Mouse (Mus musculus) thymus, adult 2 months (tissue): Measurements from ENCODE around the gene Gm26920. TPM values are rescaled to one million over a fixed set of nuclear protein-coding genes. Genes with fewer than 3 reads are reported as not detected.

Experiments used
- DNase-seq: peaks from one replicate; pipeline ENCODE4 v3.0.0; 2021
- H3K27ac ChIP-seq: fragments of 200-500 bp; 2 replicates; pipeline ENCODE4 v1.5.1; 2012; ENCODE audit warnings: low read length, control low read depth; ENCODE audit not compliant: control insufficient read depth, insufficient read depth
- H3K27me3 ChIP-seq: fragments of 200-500 bp; 2 replicates; pipeline ENCODE4 v1.6.1; 2012; ENCODE audit warnings: mild to moderate bottlenecking, low read length, moderate library complexity, mixed read lengths; ENCODE audit not compliant: control insufficient read depth, insufficient read depth
- H3K36me3 ChIP-seq: fragments of 200-500 bp; 2 replicates; pipeline ENCODE4 v1.6.1; 2012; ENCODE audit warnings: mild to moderate bottlenecking, low read length, moderate library complexity; ENCODE audit not compliant: control insufficient read depth, insufficient read depth
- H3K4me1 ChIP-seq: fragments of 200-500 bp; replicated peaks from 2 replicates; pipeline ENCODE4 v1.6.1; 2012; ENCODE audit warnings: low read length; ENCODE audit not compliant: control insufficient read depth, insufficient read depth
- H3K4me3 ChIP-seq: fragments of 200-500 bp; 2 replicates; pipeline ENCODE4 v1.5.1; 2012; ENCODE audit warnings: mild to moderate bottlenecking, low read length, control low read depth, moderate library complexity; ENCODE audit not compliant: control insufficient read depth, insufficient read depth
- CTCF ChIP-seq: fragments of 200-500 bp; IDR thresholded peaks from 2 replicates; pipeline ENCODE4 v1.5.1; 2012; ENCODE audit warnings: mild to moderate bottlenecking, control low read depth, low read length, moderate library complexity, borderline replicate concordance; ENCODE audit not compliant: control insufficient read depth, poor library complexity, insufficient read depth; ENCODE audit errors: extremely low read depth
- POLR2A ChIP-seq: fragments of 200-500 bp; IDR thresholded peaks from 2 replicates; pipeline ENCODE4 v1.6.1; 2012; ENCODE audit warnings: mild to moderate bottlenecking, low read length, control low read depth, moderate library complexity; ENCODE audit not compliant: control insufficient read depth, poor library complexity, insufficient read depth; ENCODE audit errors: extremely low read depth
- WGBS: fragments of 180-500 bp; shearing (Covaris S2); methylation state at CpG from one replicate; pipeline ENCODE4 v1.1.7; 2018; 5-methylcytosine and 5-hydroxymethylcytosine counted together
- polyA plus RNA-seq: library from polyadenylated mRNA; depleted of rRNA; stranded (reverse); fragments of >200 nt; gene quantifications from 2 replicates; pipeline ENCODE4 v1.2.3, GENCODE M21; 2012

Gm26920 gene
- polyA plus RNA-seq, 1 experiment = not detected

GRCm38 (mm10) chr7:30060341-30060740, 29.9 kb downstream of the Gm26920 start:
- Histone ChIP-seq H3K36me3 (peaks cover 19% of the 10 kb centered on the region), H3K27me3 (no peaks in the 10 kb centered on the region), H3K27ac (no peak overlapping the region), H3K4me1 (no peaks in the 10 kb centered on the region), H3K4me3 (no peak overlapping the region)
- WGBS = 94% methylated on average over 6 of the region's 6 CpGs
- DNase-seq = no peak
- no peak for TF ChIP-seq CTCF
- no peak for TF ChIP-seq POLR2A

GRCm38 (mm10) chr7:30053591-30053990, 36.6 kb downstream of the Gm26920 start:
- Histone ChIP-seq H3K36me3 (peaks cover 9% of the 10 kb centered on the region), H3K27me3 (no peaks in the 10 kb centered on the region), H3K27ac (no peak overlapping the region), H3K4me3 (no peak overlapping the region), H3K4me1 (0 out of 2 replicates have a peak, but pooled peaks cover 3% of the 10 kb centered on the region)
- WGBS = 35% methylated on average over 3 of the region's 3 CpGs
- no peak for DNase-seq
- TF ChIP-seq POLR2A = no peak
- TF ChIP-seq CTCF = no peak

DNA sequence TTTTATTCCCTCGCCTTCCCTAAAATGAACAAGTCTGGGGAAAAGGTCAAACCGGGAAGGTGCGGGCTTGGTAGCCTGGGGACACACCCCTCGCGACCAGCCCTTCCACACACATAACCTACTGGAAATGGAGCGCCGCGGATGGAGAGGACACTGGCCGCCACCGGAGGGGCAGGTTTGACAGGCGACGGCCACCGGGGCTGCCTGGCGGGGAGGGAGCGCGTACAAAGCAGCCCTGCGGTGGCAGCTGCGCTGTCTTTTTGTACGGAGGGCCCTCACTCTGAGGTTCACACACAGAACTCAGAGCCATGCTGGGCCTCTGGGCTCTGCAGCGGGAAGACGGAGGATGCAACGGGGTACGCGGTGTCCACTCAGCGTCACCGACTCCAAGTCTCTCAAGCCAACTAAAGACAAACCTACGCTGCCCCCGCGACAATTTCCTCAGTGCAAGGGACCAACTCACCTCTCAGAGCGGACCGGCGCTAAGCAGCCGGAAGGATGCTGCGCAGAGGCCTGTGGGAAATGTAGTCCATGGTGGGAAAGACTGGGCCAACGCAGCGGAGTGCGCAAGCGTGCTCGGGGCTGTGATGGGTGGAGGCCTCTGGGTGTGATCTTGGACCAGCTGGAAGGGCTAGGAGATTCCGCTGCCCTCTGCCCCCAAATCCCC, 39.2 kb downstream of the Gm26920 start, which contains the start of gene Zfp14:
Gene Zfp14, minus strand, starts transcription at position 499 of the 667 bp plus-strand sequence.
- H3K27ac ChIP-seq = peak within 1 kb of the TSS; percentile 43
- 1% methylated on average over 40 of the region's 40 CpGs for WGBS
- peak within 1 kb of the TSS; percentile 77 for H3K4me3 ChIP-seq

DNA sequence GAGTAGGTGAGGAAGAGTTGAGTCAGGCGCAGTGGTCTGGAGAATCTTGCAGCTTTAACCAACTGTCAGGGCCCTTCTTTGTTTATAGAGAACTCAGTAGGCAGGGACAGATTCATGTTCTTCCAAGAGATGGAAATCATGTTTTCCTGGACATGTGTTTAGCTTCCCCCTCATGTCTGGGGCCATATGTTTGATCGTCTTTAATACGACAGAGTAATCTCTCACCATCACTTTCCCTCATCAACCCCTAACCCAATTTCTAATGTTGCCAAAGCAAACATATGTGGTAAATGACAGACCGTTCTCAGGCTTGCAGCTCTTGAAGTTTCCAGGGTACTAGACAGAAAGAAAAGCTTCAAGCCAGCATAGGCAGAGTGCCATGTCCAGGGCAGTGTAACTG, 42.1 kb downstream of the Gm26920 start:
- H3K27me3 ChIP-seq = no peaks in the 10 kb centered on the region
- TF ChIP-seq POLR2A (no peak), CTCF (no peak)
- 98% methylated on average over 4 of the region's 4 CpGs for WGBS
- no peak for DNase-seq
- no peak overlapping the region for H3K4me3 ChIP-seq
- peaks cover 5% of the 10 kb centered on the region; the same call in 1 of the 2 replicates for H3K4me1 ChIP-seq
- H3K27ac ChIP-seq = no peak overlapping the region
- H3K36me3 ChIP-seq = no peaks in the 10 kb centered on the region

More for the DNA sequence above, 39.2 kb downstream of the Gm26920 start, which contains the start of gene Zfp14:
- 0 out of 2 replicates have a peak, but pooled peaks cover 3% of the 10 kb centered on the region for H3K4me1 ChIP-seq
- H3K36me3 ChIP-seq = no peaks in the 10 kb centered on the region
- H3K27me3 ChIP-seq = no peaks in the 10 kb centered on the region
- DNase-seq = peak; percentile 94
- peak; percentile 42; the same call in 1 of the 2 replicates for TF ChIP-seq CTCF
- TF ChIP-seq POLR2A = peak; percentile 61; the same call in 1 of the 2 replicates

DNA sequence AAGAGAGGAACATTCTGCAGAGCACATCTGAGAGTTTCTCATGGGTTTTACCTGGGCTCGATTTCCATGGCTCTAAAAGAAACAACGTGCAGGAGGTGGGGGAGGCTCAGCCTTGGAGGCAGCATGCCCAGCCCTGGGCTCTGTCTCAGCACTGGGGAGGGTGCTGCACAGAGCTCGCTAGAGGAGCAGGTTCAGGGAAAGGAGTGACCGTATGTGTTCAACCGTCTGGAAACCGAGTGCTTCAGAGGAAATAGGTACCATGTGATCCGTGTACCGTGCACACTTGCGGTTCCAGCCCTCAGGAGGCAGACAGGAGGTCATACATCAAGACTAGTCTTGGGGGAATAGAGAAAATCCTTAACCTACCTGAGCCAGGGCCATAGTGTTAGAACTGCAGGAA, 45.9 kb downstream of the Gm26920 start:
- Histone ChIP-seq H3K36me3 (no peaks in the 10 kb centered on the region), H3K27ac (no peak overlapping the region), H3K4me1 (peaks cover 2% of the 10 kb centered on the region; the same call in 1 of the 2 replicates), H3K4me3 (no peak overlapping the region), H3K27me3 (no peaks in the 10 kb centered on the region)
- TF ChIP-seq CTCF = no peak
- no peak for TF ChIP-seq POLR2A
- DNase-seq = no peak
- WGBS = 66% methylated on average over 9 of the region's 9 CpGs

- DNase-seq = no peak
- Histone ChIP-seq H3K27me3 (no peaks in the 10 kb centered on the region), H3K4me1 (no peaks in the 10 kb centered on the region), H3K36me3 (0 out of 2 replicates have a peak, but pooled peaks cover 6% of the 10 kb centered on the region), H3K4me3 (no peak overlapping the region), H3K27ac (no peak overlapping the region)
- TF ChIP-seq CTCF (no peak), POLR2A (no peak)
- WGBS = 96% methylated on average over 12 of the region's 12 CpGs
Measured at GRCm38 (mm10) chr7:30034331-30034730, 55.9 kb downstream of the Gm26920 start.

- no peaks in the 10 kb centered on the region for H3K36me3 ChIP-seq
- no peak for DNase-seq
Measured at GRCm38 (mm10) chr7:30031379-30031778, 58.8 kb downstream of the Gm26920 start.

More at GRCm38 (mm10) chr7:30031379-30031778, 58.8 kb downstream of the Gm26920 start:
- Histone ChIP-seq H3K27me3 (no peaks in the 10 kb centered on the region), H3K4me1 (no peaks in the 10 kb centered on the region), H3K27ac (no peak overlapping the region), H3K4me3 (no peak overlapping the region)
- TF ChIP-seq POLR2A (no peak), CTCF (no peak)
- 93% methylated on average over 3 of the region's 3 CpGs for WGBS
